Mouse (Mus musculus) gastrocnemius, adult 8-10 months (tissue): ENCODE measurements around the gene Ifi27. TPM values are rescaled to one million over a fixed set of nuclear protein-coding genes. Genes with fewer than 3 reads are reported as not detected.
"Not testable (repeated sequence)": the region's sequence is repeated elsewhere in the genome, so short reads cannot be mapped to it uniquely, and the experiment has no call there.

Source experiments
- DNase-seq, 2 experiments: peaks; one replicate each; pipeline ENCODE4 v3.0.0; 2022; ENCODE audit warnings: low spot score in 2 of 2
- total RNA-seq, 4 experiments: library from RNA; stranded (reverse); gene quantifications; 2 replicates each; pipeline ENCODE4 v1.2.4; 2022

Ifi27 gene
- total RNA-seq, 4 experiments from 2014 or later: 53.1 to 81.9 (median 71.7) TPM

GRCm38 (mm10) chr12:103453361-103453760, 19.4 kb downstream of the Ifi27 start:
- DNase-seq: no peak

- not testable (repeated sequence) for DNase-seq
These were observed 22.7 kb downstream of the Ifi27 start for GRCm38 (mm10) chr12:103456727-103457126.

DNA sequence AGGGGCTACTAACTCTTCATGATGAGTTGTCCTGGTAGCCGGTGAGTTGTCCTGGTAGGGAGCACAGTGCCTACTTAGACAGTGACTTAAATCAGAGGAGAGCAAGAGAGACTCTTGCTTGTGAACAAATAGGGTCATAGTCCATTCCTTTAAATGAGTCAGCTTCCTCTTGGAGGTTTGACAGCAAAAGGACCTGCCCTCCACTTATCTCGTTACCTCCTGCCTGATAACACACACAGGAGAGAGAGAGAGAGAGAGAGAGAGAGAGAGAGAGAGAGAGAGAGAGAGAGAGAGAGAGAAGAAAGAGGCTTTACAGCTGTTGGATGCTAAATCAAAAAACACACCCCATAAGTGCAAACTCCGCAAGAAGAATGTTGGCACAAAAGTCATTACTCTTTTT, 23.1 kb downstream of the Ifi27 start, which contains the start of gene Ifi27l2b:
Gene Ifi27l2b, minus strand, starts transcription at position 84 of the 400 bp plus-strand sequence.
- no peak for DNase-seq

DNA sequence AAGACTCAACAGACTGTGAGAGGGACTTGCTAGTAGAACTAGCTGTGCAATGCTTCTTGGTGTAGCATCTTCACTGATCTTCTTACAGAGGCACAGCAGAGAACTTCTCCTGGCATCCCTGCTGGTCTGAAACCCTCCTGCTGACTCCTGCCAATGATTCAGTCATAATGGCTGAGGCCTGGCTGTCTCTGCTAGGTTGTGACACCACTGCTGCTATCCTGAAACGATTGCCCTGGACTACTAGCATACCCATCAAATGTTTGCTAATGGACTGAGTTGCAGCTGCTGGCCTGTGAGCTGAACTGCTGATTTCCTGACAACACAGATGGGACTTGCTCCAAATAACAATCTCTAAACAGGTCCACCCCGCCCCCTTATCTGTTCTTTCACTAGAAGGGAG, 40.5 kb downstream of the Ifi27 start:
- no peak for DNase-seq

DNA sequence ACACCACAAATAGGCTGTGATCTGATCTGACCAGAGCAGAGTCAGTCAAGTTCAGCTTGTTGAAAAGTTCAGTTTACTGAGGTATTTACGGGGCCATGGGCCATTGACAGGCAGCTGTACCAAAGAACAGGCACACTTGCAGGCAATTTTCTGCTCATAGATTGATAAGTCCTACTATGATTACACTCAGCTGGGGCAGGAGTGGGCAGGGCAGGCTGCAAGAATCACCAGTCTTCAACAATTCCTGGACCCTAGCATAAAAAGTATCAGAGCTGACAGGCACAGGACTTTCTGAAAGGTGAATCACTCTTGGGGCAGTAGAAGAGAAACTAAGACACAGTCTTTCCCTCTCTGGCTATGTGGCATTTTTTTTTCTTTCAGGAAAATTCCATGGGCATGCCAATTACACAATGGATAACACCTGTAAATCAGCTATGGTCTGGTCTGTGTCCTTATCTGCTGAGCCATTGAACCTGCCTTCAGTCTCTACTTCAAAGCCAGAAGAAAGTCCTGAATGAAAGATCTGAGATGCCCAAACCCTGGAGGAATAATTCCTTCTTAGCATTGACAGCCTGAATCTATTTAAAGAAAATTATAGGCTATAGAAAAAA, 42.9 kb downstream of the Ifi27 start:
- DNase-seq: no peak

- no peak for DNase-seq
These were observed 43.5 kb downstream of the Ifi27 start for GRCm38 (mm10) chr12:103477461-103478015.

DNA sequence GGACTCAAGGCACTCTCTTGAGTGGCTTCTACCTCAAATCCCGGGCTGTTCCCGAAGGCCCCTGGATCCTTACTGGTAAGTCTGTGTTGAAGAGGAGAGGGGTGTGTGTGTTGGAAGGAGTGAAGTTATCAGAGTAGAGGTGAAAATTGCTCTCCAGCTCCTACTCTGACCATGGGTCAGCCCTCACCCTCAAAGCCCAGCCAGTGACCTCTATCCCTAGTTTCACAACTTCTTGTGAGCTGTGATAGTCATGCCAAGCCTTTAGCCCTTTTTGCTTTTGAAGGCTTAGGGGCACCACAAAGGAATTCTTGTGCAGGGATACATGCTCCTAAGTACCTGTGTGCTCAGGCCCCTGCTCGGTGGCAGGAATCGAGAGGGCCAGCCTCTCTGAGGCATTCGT, 47.7 kb downstream of the Ifi27 start:
- DNase-seq: no peak

DNA sequence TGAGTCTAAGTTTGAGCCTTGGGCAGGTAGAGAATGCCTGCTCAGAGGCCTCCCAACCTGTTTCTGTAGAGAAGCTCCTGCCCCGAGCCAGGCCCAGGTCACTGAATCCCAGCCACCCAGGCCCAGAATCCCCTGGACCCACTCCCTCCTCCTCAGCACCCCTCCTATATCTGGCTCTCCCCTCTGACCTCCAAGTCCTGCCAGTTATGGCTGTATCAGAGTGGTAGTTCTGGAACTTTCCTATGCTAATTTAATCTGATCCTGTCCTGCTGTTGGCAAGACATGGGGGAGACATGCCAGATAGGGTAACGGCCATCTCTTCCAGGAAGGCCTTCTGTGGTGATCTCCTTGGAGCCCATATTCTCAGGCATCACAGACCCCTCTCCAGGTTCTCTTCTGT, 48.8 kb downstream of the Ifi27 start:
- DNase-seq: no peak

- not testable (repeated sequence) for DNase-seq
These were observed 50.4 kb downstream of the Ifi27 start for GRCm38 (mm10) chr12:103484200-103484972.

- DNase-seq: peak in 1 of 2 experiments; percentile 42
These were observed 52.7 kb downstream of the Ifi27 start for GRCm38 (mm10) chr12:103486726-103487125.

DNA sequence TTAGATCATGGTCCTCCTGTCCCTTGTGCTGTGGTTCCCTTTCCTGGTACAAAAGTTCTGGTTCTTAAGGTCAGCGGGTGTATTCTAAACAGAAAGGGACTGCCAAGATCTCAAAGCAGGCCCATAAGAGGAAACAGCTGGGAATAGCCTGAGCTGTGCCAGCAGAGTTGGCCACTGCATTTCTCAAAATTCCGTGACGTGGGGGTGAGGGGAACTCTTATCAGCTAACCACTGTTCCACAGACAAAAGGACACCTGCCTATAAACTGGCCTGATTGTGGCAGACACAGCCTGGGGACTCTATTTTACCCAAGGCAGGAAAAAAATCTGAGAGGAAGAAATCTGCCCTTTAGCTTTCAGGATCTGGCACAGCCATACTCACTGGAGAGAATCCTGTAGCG, 53.3 kb downstream of the Ifi27 start:
- DNase-seq: no peak

GRCm38 (mm10) chr12:103487750-103488149, 53.7 kb downstream of the Ifi27 start:
- DNase-seq: no peak

Other genes starting within 250 kb of the Ifi27 start
- gene Prima1, start 192.1 kb upstream of the Ifi27 start, total RNA-seq: 10 to 100 TPM in 3 of 4 experiments, 1 to 10 TPM in 1; 6.5 to 25.9 (median 14.7) TPM
- gene Fam181a, start 123.2 kb upstream of the Ifi27 start, total RNA-seq: not detected
- 100 to 1,000 TPM; 524 to 740 (median 599) TPM for gene Asb2, start 78.2 kb upstream of the Ifi27 start, total RNA-seq
- 10 to 100 TPM in 1 of 4 experiments, 1 to 10 TPM in 3; 5.3 to 20.3 (median 7.7) TPM for gene Otub2, start 45.5 kb upstream of the Ifi27 start, total RNA-seq
- 1 to 10 TPM in 2 of 4 experiments, under 1 TPM in 1, not detected in 1; 0.99 to 1.2 (median 1.2) TPM for gene 9330161L09Rik, start 26.4 kb upstream of the Ifi27 start, total RNA-seq
- 10 to 100 TPM; 79.0 to 94.0 (median 83.7) TPM for gene Ddx24, start 8.4 kb upstream of the Ifi27 start, total RNA-seq
- gene Ifi27l2a, start 9.5 kb downstream of the Ifi27 start, total RNA-seq: 10 to 100 TPM in 3 of 4 experiments, 1 to 10 TPM in 1; 3.9 to 53.1 (median 26.9) TPM
- not detected for gene Ifi27l2b, start 23.0 kb downstream of the Ifi27 start, total RNA-seq
- 1 to 10 TPM in 1 of 4 experiments, under 1 TPM in 3; 0.11 to 1.2 (median 0.17) TPM for gene Ppp4r4, start 98.1 kb downstream of the Ifi27 start, total RNA-seq
- not detected for gene Serpina10, start 197.2 kb downstream of the Ifi27 start, total RNA-seq
- not detected for gene Serpina6, start 223.0 kb downstream of the Ifi27 start, total RNA-seq
- gene Serpina16, start 241.9 kb downstream of the Ifi27 start, total RNA-seq: not detected